Mouse (Mus musculus) lung, adult 10 weeks (tissue): ENCODE data around the gene Gm20489. TPM values are rescaled to one million over a fixed set of nuclear protein-coding genes. Genes with fewer than 3 reads are reported as not detected.

Source experiments
- polyA plus RNA-seq: library from polyadenylated mRNA; stranded (reverse); fragments of 350-450 nt; fragmentation: Illumina TruSeq; extraction: RNeasy Lipid Tissue Mini Kit (QIAGEN cat#74804); gene quantifications from one replicate; pipeline ENCODE4 v1.2.3, GENCODE M21; 2014; ENCODE audit warnings: low read depth, low replicate concordance; ENCODE audit not compliant: insufficient read depth

Gene Gm20489
- not detected for polyA plus RNA-seq

DNA sequence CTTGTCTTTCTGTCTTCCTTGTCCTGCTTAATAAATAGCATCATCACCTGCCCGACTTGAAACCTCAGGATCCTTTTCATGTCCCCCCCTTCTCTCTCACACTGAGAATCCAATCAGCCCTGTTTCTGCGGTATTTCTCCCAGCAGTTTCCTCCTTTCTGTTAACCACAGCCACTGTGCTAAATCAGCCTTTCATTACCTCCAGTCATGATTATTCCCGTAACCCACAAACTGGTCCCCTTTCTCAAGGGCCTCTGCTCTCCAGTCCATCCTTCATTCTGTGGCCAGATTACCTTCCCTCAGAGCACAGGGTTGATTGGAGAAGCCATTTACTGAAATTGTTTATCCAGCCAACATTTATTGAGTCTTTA lies at the start of gene Gm20489:
Gm20489 (minus strand) TSS at position 269 of the 370 bp plus-strand sequence.

DNA sequence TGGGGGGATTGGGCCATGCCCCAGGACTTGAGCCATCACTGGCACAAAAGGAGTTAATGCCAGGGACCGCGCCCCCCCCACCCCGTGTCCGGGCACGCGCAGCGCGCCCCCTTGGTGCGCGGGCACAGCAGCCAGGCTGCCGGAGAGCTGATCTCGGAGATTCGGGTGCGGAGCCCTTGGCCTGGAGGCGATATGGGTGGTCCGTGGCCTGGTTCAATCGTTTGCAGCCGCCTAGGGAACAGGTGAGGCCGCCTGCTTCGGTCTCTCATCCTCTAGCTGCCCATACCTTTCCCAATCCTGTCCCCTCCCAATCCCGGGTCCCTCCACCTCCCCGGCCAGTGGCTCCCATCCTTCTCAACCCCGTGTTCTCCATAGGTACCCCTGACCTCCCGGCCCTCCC lies 30.2 kb upstream of the Gm20489 start, which contains the start of gene Nlgn3:
Nlgn3 (plus strand) TSS at position 114 of the 400 bp plus-strand sequence.

DNA sequence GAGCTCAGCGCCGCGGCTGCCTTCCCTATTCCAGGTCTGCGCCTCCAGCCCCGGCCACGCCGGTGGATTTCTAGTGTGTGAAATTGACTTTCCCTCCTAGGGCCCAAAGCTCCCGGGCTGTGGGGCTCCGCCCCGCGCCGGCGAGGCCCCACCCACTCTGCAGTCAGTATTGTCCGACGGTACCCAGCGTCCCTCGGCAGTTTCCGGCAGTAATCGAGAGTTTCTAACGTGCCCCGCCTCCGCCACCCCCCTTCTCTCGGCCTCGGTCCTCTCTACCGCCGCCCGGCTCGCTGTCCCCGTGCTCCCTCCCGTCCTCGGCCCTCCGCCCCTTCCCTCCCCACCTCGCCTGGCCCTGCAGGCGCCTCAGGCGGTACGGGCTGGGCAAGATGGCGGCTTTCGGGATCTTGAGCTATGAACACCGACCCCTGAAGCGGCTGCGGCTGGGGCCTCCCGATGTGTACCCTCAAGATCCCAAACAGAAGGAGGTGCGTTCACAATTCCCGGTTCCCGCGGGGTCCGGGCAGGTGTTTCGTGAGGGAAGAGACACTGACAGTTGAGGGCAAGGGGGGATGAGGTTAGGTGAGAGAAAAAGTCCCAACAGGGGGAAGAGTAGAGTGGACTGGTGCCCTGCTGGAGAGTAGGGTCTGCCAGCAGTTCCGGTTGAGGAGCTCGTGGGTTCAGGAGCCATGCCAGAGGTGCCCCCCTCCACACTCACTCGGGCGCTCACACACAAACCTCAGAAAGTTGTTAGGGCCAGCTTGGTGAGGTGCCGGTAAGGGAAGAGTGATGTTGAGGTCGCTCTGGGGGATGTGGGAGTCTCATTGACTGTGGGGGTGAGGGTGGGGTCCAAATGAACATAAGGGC lies 5.3 kb upstream of the Gm20489 start, which contains the start of gene Med12:
Med12 (plus strand) TSS at position 156 of the 864 bp plus-strand sequence.

DNA sequence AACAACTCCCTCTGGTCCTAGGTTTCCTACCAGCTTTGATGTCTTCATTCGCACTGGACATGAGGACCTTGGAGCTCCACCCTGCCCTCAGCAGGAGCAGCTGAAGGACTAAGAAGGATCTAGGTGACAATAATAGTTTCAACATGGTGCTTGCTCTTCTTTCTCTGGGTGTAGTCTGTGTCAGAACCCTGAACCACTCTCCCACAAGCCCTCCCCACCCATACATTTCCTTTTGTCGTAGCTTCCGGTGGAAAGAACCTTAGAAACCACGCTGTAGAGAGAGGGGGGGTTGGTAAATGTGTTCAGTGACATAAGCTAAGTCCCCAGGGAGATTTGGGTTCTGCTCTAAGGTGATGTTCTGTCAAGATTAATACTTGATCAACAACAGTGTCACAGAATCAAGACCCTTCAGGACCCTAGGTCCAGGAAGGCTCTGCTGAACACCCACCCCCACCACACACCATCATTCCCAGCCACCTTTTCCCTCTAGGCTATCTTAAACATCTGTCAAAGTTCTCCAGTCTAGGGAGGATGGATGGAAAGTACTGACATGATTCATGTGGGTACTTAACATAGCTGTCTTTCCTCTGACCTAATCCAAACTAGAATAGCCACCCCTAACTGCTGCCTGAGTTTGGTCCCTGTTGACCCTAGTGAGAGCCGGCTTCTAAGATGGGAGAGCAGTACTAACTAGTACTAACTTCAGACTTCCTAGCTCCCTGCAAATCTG lies 633 bp downstream of the Gm20489 start, which contains the start of gene Il2rg:
Il2rg (minus strand) TSS at position 231 of the 730 bp plus-strand sequence.

DNA sequence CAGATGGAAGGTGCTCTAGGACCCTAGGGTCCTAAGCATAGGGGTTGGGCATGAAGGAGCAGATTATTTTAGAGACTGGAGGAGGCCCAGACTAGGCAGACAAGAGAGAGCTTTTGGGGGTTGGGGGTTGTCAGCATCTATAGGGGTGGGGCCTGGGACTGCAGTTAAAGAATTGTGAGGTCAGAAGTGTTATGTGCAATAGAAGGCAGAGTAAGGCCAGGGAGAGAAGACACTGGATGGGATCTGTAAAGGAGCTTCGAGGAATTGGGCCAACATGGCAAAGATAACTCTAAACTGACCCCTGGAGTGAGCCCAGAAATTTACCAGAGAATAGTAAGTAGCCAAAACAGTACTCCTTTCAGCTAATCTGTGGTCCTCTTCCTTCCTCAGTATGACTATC lies 4.9 kb downstream of the Gm20489 start, which contains the start of gene Gm614:
Gm614 (minus strand) TSS at position 101 of the 400 bp plus-strand sequence.

DNA sequence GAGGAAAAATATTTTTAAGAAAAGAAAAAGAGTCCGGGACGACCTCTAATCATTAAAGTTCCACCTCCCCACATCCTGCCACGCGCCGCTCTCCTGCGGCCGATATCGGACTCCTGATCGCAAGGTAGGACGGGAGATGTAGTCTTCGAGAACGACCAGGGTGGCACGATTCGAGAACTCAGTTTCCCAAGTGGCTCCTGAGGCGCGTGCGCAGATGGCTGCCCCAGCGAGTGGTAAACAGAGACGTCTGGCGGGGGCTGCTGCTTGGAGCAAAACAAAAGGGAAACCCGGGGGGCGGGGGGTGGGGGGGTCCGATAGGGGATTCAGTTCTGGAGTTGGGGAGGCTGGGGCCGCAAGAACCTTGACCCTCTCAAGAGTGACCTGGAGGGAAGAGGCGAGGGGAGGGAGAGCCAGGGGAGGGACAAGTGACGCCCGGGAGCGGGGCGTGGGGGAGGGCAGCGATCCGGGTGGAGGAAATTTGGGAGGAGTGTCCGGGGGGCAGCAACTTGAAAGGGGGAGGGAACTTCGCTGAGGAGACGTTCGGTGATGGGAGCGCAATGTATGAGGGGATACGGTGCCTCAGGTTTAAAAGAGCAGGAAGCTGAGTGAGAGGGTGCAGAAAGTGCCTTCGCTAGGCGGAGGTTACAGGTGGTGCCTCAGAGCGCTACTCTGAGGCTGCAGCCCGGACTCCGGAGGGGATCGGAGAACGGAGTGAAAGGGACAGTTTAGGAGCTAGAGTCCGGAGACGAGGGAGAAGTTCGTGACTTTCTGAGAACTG lies 14.7 kb downstream of the Gm20489 start, which contains the start of gene Foxo4:
Foxo4 (plus strand) TSS at position 577 of the 778 bp plus-strand sequence.

DNA sequence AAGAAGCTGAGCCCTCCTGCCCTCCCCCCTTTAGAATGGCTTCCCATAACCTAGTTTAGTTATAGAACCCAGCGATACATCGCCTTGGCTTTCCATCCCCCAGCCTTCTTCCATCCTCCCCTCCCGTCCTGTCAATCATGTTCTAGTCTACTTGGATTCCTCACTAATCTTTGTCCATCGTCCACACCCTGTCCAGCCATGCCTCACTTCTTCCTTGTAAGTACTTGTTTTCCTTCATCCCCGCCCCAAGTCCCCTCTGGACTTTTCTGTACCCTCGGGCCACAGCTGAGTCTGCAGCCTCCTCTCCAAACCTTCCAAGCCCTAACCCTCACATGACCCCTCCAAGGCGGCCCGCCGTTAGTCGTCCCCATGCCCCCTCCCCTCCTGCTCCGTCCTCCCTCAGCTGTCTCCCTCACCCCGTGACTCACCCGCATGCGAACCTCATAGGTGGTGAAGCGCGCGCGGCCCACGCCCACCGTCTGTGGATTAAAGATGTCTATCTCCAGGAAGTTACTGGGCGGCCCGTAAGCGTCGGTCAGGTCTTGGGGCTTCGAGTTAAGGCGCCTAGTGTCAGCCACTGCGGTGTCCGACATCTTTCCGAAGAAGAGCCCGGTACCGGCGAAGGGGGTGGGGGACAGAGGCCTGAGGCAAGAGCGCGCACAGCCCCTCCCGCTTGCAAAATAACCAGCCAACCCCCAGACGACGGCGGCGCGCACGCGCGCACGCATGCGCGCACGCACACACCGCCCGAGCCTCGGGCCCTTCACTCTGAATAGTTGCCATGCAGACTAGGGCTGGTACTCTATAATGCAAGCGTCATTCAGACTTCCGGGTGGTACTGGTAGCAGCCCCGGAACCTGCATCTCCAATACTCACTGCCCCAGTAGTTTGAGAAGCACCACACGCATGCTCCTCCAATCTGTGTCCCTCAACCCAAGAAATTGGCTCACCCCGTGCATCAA lies 46.7 kb downstream of the Gm20489 start, which contains the start of gene Snx12:
Snx12 (minus strand) TSS at position 730 of the 962 bp plus-strand sequence.

Other genes starting within 250 kb of the Gm20489 start
- gene Tex11, start 209.4 kb downstream of the Gm20489 start, polyA plus RNA-seq, result 0.93 TPM
- gene Slc7a3, start 183.0 kb downstream of the Gm20489 start, polyA plus RNA-seq, result 0.27 TPM
- gene Snx12, start 46.5 kb downstream of the Gm20489 start, polyA plus RNA-seq, result 21.6 TPM
- gene Foxo4, start 14.5 kb downstream of the Gm20489 start, polyA plus RNA-seq, result 21.7 TPM
- not detected for gene Gm614, start 5.0 kb downstream of the Gm20489 start, polyA plus RNA-seq
- 51.9 TPM for gene Il2rg, start 768 bp downstream of the Gm20489 start, polyA plus RNA-seq
- 23.8 TPM for gene Med12, start 5.0 kb upstream of the Gm20489 start, polyA plus RNA-seq
- gene Nlgn3, start 30.1 kb upstream of the Gm20489 start, polyA plus RNA-seq, result 0.09 TPM
- gene Gjb1, start 107.4 kb upstream of the Gm20489 start, polyA plus RNA-seq, result 2.2 TPM
- 9.9 TPM for gene Zmym3, start 151.8 kb upstream of the Gm20489 start, polyA plus RNA-seq
- gene Nono, start 160.3 kb upstream of the Gm20489 start, polyA plus RNA-seq, result 71.5 TPM
- 3.9 TPM for gene Itgb1bp2, start 180.1 kb upstream of the Gm20489 start, polyA plus RNA-seq